Mouse (Mus musculus): ENCODE data around the gene Mre11a. TPM values are rescaled to one million over a fixed set of nuclear protein-coding genes. Genes with fewer than 3 reads are reported as not detected.

Mre11a gene
- polyA plus RNA-seq (2017; shearing (Covaris generic)) = 21.3 TPM

DNA sequence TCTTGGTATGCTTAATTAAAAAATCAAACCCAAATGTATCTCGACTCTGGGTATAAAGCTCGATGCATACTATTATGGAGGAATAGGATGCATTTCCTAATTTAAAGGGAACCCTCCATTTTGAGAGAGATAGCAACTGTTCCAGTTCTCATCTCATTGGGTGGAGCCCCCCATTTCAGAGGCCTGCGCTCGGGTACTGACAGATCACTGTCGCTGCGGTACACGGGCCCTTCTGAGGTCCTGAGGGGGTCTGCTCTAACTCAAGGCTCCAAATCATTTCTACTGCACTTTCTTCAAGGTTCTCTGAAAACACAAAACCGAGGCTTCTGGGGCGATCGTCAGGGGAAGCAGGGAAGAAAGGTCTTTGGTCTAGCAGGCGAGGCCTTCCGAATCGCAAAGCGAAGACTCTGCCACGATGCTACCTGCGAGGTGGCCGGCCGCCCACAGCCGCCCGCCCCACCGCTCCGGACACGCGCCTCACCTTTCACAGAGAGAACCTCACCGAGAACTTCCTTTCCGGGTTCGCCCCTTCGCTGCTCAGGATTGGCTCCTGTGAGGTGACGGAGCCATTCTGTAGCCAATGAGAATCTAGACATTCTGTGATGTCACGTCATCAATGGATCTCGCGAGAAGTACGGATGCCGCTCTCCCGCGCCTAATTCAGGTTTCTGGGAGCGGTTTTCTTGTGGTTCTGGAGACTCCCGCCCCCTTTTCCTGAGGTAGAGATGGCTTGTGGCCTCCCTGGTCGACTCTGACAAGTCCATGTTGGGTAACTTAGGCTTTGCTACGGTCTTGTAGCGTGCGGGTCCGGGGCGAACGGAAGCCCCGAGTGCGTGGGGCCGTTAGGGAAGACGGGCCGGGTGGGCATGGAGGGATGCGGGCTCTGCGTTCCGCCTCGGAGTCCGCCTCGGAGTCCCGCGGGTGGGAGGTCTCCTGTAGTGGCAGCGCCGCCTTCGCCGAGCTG lies at the start of gene Mre11a, which contains the start of gene Ankrd49:
Gene Mre11a, plus strand, starts transcription at position 616 of the 964 bp plus-strand sequence.
Gene Ankrd49, minus strand, starts transcription at position 818 of the 964 bp plus-strand sequence.

DNA sequence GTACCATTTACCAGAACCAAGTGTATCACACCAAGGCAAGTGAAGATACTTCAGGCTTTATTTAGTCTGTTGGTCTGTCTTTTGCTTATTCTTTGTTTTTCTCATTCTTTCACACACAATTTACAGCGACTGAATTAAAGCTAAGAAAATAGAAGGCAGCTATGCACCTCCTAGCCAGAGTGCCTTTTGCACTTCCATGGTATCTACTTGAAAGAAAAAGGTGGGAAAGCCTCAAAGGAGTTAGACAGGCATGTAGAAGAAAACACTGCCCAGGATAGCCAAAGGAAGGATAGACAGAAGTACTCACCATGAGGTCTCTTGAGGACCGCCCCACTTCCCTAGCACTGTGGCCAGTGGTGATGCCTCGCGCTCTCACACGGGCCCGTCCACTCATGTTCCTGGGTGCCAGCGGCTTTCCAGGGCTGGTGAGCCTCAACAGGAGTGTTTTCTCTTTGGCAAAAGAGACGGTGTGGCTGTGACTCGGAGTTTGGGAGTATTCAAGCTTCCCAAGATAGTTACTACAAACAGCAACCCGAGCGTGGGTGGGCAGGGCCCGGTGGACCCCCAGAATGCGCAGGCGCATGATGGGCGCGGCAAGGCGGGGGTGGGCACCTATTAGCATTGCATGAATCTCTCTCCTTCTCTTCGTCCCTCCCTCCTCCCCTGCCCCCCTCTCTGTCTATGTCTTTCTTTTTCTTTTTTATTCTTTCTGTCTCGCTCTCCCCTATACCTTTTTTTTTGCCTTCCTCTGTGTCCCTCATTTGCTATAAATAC lies 44.1 kb upstream of the Mre11a start, which contains the start of gene Piwil4:
Gene Piwil4, minus strand, starts transcription at position 583 of the 774 bp plus-strand sequence.

DNA sequence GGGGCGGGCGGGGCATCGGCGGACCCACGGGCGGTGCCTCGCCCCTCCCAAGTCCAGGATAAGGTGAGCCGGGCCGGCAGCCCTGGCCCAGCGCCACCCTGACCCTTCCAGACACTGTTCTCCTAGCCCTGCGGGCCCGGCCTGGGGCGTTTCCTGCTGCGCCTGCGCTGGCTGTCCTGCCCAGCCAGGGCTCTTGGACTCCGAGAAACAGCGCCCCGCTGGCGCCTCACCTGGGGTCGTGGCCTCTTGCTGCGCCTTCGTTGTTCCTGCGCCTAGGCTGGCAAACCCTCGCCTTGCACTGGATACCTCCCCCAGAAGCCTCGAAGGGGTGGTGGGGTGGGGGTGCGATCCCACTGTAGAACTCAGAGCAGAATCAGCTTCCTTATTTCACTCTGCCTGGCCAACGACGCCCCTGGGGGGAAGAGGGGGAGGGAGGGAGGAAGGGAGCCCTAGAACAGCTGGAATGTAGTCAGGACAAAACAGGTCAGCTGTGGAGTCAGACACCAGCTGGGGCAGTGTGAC lies 32.4 kb upstream of the Mre11a start, which contains the start of gene Fut4:
Gene Fut4, minus strand, starts transcription at position 393 of the 522 bp plus-strand sequence.

DNA sequence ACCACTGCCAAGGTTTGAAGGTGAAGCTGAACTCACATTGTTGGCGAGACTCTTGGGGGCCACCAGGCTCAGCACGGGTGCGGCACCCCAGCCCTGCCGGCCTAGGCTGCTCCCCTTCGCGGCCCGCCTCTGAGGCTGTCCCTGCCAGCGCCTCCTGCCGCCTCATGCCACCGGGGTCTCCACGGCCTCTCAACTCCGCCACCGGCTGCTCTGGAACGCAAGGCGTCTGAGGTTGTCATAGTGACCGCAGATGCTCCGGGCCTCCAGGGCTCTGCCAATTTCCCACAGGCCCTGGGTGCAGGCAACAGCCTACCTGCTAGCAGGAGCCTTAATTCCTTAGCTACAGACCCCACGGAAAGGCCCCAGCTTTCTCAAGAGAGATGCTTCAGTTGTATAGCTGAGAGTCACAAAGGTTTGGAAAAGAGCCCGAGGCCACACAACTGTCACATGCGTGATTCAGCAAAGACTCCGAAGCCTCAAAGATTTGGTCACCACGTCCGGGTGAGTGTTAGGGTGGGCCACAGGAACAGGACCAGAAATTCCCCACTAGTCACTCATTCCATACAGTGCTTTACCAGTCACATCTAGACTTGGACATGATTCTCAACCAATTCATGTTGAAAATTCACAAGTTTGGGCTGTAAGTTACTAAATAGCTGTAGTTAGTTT lies 13.5 kb upstream of the Mre11a start, which contains the start of gene 1700012B09Rik:
Gene 1700012B09Rik, minus strand, starts transcription at position 228 of the 669 bp plus-strand sequence.

DNA sequence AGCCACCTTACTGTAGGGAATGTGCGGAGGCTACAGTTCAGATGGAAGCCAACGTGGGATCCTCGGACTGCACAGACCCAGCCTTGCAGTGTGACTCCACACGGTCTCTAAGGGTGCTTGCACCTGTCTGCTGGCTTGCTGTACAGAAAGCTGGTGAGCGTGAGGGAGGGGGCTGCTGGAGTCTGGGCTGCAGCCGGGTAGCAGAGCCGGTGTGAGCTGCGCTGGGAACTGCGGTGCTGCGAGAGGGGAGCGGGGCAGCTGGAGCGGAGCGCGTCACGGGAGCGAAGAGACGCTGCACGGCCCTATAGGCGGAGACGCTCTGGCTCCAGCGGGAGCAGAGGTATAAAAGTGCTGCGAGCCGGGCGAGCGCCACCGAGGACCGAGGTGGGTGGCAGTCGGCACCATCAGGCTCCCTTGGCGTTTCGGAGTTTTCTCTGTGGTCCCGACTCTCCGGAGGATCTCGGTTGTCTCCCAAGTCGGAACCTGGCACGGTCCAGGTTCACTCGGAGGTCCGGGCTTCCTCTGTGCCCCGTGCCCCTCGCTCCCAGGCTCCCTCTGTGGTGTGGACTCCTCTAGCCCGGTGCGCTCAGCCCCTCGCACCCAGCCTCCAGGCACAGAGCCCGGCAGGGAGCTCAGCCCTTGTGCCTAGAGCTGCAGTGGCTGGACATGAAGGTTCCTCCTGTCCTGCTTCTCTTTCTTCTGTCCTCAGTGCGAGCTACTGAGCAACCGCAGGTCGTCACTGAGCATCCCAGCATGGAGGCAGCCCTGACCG lies 75.6 kb downstream of the Mre11a start, which contains the start of gene Gpr83:
Gene Gpr83, plus strand, starts transcription at position 343 of the 772 bp plus-strand sequence.

Other genes starting within 250 kb of the Mre11a start
- gene Amotl1, start 139.6 kb upstream of the Mre11a start, polyA plus RNA-seq (2017; shearing (Covaris generic)) = 0.10 TPM
- gene Piwil4, start 43.9 kb upstream of the Mre11a start, polyA plus RNA-seq (2017; shearing (Covaris generic)) = not detected
- gene Fut4, start 32.3 kb upstream of the Mre11a start, polyA plus RNA-seq (2017; shearing (Covaris generic)) = not detected
- gene 1700012B09Rik, start 13.6 kb upstream of the Mre11a start, polyA plus RNA-seq (2017; shearing (Covaris generic)) = not detected
- 13.2 TPM for gene Ankrd49, start 202 bp downstream of the Mre11a start, polyA plus RNA-seq (2017; shearing (Covaris generic))
- 0.60 TPM for gene Gpr83, start 75.6 kb downstream of the Mre11a start, polyA plus RNA-seq (2017; shearing (Covaris generic))
- gene Izumo1r, start 119.3 kb downstream of the Mre11a start, polyA plus RNA-seq (2017; shearing (Covaris generic)) = 22.6 TPM